Mouse (Mus musculus): Measurements from ENCODE around the gene Ptpro.

DNA sequence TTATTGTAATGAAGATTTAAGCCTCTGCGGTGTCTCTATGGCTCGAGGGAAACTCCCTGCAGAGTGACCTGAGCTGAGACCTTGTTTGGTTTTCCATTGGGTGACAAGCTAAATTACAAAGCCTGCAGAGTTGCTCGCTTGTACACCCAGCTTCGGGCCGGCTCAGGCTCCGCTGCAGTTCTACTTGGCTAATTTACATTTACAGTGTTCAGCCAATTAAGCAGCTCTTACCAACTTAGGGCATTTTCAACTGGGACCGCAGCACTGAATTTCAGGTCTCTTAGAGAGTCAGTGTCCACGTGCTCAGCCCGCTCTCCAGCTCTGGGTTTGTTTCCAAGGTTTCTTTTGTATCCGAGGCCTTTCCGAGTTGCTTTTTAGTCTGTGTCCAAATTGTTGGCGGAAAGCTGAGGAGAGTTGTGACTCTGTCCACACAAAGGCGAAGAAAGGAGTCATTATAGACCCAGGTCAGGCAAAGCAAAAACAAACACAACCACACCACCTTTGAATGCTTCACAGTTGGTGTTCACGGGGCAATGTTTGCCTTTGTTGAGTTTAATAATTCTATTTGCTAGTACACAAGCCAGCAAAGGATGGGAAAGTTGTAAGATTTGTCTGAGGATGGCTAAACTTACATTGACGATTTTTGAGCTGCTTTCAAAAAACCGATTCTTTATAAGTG lies 185.9 kb downstream of the Ptpro start:
- TF ChIP-seq POLR2A (IDR thresholded peaks at IDR 0.05; ENCODE audit: low read depth, low read length) (no peak), CTCF (IDR thresholded peaks at IDR 0.05; ENCODE audit: borderline replicate concordance, insufficient read depth, low read length) (no peak)

Data from embryonic fibroblast, embryonic 13.5 days (primary cell).